Mouse (Mus musculus) layer of hippocampus, postnatal 25 days (tissue): ENCODE data around the gene Olfr340. TPM values are rescaled to one million over a fixed set of nuclear protein-coding genes. Genes with fewer than 3 reads are reported as not detected.
"Not testable (repeated sequence)": the region's sequence is repeated elsewhere in the genome, so short reads cannot be mapped to it uniquely, and the experiment has no call there.

ENCODE experiments used
- DNase-seq, 2 experiments: peaks; one replicate each; pipeline ENCODE4 v3.0.0; 2022; ENCODE audit warnings: mixed read lengths in 2 of 2, low spot score in 1 of 2; ENCODE audit errors: extremely low spot score in 1 of 2
- total RNA-seq, 2 experiments: library from RNA; stranded (reverse); gene quantifications; 2 replicates each; pipeline ENCODE4 v1.2.3; 2021

Gene Olfr340
- not detected for total RNA-seq

- no peak for DNase-seq
These were observed at the start of gene Olfr340 for GRCm38 (mm10) chr2:36452287-36452686. Olfr340 (plus strand) TSS chr2:36452587.

GRCm38 (mm10) chr2:36415174-36415573, 37.2 kb upstream of the Olfr340 start:
- DNase-seq: not testable (repeated sequence)

GRCm38 (mm10) chr2:36415591-36415990, 36.8 kb upstream of the Olfr340 start:
- DNase-seq: not testable (repeated sequence)

GRCm38 (mm10) chr2:36418647-36419046, 33.7 kb upstream of the Olfr340 start, which contains the start of gene Olfr339:
Olfr339 (plus strand) TSS chr2:36418947.
- DNase-seq: no peak

GRCm38 (mm10) chr2:36473634-36474033, 21.2 kb downstream of the Olfr340 start:
- no peak for DNase-seq

- DNase-seq: no peak
These were observed 30.0 kb downstream of the Olfr340 start, which contains the start of gene Olfr341 for GRCm38 (mm10) chr2:36482368-36482767. Olfr341 (minus strand) TSS chr2:36482468.

Other genes with a start within 250 kb of the Olfr340 start
- gene Ptgs1, start 222.2 kb upstream of the Olfr340 start, total RNA-seq: 10 to 100 TPM; 16.3 to 17.0 TPM
- gene Olfr338, start 79.1 kb upstream of the Olfr340 start, total RNA-seq: not detected
- not detected for gene Olfr339, start 33.6 kb upstream of the Olfr340 start, total RNA-seq
- not detected for gene Olfr341, start 29.9 kb downstream of the Olfr340 start, total RNA-seq
- not detected for gene Olfr342, start 72.4 kb downstream of the Olfr340 start, total RNA-seq
- gene Olfr344, start 114.1 kb downstream of the Olfr340 start, total RNA-seq: not detected
- gene Olfr345, start 187.5 kb downstream of the Olfr340 start, total RNA-seq: not detected
- gene Olfr346, start 233.2 kb downstream of the Olfr340 start, total RNA-seq: not detected